ENCODE assay signal across 18 mouse cellular contexts in the genomic region with DNA sequence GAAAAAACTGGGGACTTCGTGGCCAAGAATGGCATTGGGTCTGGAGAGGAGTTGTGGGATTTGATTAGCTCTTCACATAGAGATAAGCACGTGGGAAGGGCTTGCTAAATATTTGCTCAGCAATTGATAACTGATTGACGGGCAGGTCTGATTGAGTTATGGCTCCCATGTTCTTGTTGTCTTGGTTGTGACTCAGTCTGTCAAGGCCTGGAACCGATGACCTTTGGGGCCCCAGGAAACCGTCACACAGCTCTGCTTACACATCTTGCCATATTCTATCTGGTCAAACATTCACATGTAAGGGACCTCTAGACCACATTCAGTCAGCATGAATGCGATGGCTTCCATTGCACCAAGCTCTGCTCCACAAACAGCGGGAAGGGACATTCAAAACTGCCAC. TPM values are rescaled to one million over a fixed set of nuclear protein-coding genes. Genes with fewer than 3 reads are reported as not detected.
"Had no signal": no experiment of that assay in that cellular context is flagged by ENCODE, and none has a peak within 500 bp of the region (broad histone marks: within the 10 kb centered on the region; RNA-seq: fewer than 3 reads in every experiment).

No protein-coding gene starts in this region.

- H3K4me1 ChIP-seq: midbrain, embryonic 12.5 days; neural tube, embryonic 12.5 days had no signal

- ATAC-seq: midbrain, embryonic 16.5 days had no signal

- H3K27me3 ChIP-seq: neural tube, embryonic 12.5 days had no signal

- H3K9ac ChIP-seq: lung, embryonic 14.5 days; midbrain, embryonic 12.5 days; neural tube, embryonic 12.5 days had no signal

- H3K4me3 ChIP-seq: midbrain, embryonic 12.5 days; neural tube, embryonic 12.5 days had no signal

- H3K9me3 ChIP-seq: midbrain, embryonic 12.5 days; neural tube, embryonic 12.5 days had no signal

- DNase-seq: lung, adult 18-20 months; lung, embryonic 14.5 days; lung, postnatal 10 days; lung, postnatal 4 days; midbrain, embryonic 14.5 days; right cerebral cortex, postnatal 14 days; spleen, adult 18-20 months; thymus, adult 18-20 months; thymus, postnatal 14 days; thymus, postnatal 36 days had no signal

- H3K36me3 ChIP-seq: midbrain, embryonic 12.5 days; neural tube, embryonic 12.5 days had no signal

- H3K27ac ChIP-seq: midbrain, embryonic 12.5 days; neural tube, embryonic 12.5 days had no signal

- H3K4me2 ChIP-seq: lung, embryonic 14.5 days; midbrain, embryonic 12.5 days; neural tube, embryonic 12.5 days had no signal

RNA-seq across cellular contexts. Expression of gene Lyzl4, which starts 16.4 kb away (rescaled TPM):
- total RNA-seq: megakaryocyte, adult 5-6 weeks; monocyte, adult 5-6 weeks; neutrophil, adult 5-6 weeks had no signal
- polyA plus RNA-seq: lung, embryonic 14.5 days; lung, embryonic 16.5 days; midbrain, embryonic 12.5 days; midbrain, embryonic 14.5 days; midbrain, embryonic 16.5 days; neural tube, embryonic 12.5 days; neural tube, embryonic 14.5 days had no signal
